Mouse (Mus musculus) CD8-positive naive resting alpha-beta T cell, adult 2 months (primary cell): ENCODE results near the gene Ripk3.

ENCODE experiments used
- DNase-seq, 2 experiments: peaks; one replicate each; pipeline ENCODE4 v3.0.0; 2022; ENCODE audit warnings: low read depth in 2 of 2, low spot score in 2 of 2

Ripk3 gene

DNA sequence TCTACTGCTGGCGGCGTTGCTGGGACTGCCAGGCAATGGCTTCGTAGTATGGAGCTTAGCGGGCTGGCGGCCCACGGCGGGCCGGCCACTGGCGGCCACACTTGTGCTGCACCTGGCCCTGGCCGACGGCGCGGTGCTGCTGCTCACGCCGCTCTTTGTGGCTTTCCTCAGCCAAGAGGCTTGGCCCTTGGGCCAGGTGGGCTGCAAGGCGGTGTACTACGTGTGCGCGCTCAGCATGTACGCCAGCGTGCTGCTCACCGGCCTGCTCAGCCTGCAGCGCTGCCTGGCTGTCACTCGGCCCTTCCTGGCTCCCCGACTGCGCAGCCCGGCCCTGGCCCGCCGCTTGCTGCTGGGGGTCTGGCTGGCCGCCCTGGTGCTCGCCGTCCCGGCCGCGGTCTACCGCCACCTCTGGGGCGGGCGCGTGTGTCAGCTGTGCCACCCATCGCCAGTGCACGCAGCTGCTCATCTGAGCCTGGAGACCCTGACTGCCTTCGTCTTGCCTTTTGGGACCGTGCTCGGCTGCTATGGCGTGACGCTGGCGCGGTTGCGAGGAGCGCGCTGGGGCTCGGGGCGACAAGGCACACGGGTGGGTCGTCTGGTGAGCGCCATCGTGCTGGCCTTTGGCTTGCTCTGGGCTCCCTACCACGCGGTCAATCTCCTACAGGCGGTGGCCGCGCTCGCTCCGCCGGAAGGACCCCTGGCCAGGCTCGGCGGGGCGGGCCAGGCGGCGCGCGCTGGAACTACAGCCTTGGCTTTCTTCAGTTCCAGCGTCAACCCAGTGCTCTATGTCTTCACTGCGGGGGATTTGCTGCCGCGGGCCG lies 26.5 kb downstream of the Ripk3 start:
- DNase-seq, result no peak

DNA sequence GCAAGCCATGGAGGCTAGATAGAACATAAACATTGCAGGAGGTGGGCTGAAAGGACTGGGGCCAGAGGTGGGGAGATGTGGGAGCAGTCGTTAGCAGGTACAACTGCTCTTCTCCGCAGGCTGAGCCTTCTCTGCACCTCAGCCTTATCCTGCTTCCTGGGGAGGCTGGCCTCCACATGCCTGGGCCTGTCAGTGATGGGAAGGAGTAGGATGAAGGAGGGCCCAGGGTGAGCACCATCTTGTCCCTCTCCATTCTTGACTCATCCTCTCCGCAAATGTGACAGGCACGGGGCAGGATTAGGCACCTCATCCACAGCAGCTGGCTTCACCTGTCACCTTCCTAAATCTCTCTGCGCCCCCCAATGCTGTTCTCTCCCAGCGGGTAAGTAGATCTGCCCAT lies 27.5 kb downstream of the Ripk3 start, which contains the start of gene Ltb4r2:
Gene Ltb4r2, plus strand, starts transcription at position 266 of the 400 bp plus-strand sequence.
- DNase-seq, result no peak

DNA sequence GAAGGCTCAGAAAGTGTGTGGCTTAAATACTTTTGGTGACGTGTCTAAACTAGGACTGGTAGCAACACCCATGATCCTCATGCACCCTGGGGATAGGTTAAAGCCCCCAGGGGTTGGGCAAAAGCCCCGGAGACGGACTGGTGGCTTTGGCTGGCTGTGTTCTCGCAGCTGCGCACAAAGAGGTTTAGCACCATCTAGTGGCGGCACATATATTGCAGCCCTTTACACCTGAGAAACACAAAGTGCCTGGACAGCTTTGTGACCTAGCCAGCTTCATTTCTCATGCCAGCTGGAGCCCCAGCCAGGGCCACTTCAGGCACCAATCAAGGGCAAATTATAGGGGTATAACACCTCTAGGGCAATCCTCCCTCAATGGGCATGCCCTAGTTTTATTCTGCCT lies 28.5 kb downstream of the Ripk3 start:
- DNase-seq, result peak; percentile 84 to 89

DNA sequence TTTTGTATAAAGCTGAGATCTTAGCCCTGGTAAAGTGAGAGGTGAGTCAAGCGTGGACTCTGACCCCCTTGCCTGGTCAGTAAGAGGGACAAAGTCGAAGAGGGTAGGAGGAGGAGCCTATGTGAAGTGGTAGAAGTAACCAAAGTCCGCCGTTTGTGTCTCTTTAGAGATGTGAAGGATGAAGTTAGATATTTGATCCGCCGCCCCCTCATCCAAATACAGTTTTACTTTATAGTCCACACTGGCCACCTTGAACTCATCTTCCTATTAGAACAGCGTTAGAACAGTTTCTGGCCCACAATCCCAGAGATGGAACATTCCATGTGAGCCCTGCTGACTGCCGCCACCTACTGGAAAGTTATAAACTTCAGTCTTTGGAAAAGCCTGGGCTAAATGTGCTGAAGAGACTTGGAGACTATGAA lies 30.3 kb downstream of the Ripk3 start, which contains the start of gene Cideb:
Gene Cideb, minus strand, starts transcription at position 96 of the 422 bp plus-strand sequence.
- no peak for DNase-seq

DNA sequence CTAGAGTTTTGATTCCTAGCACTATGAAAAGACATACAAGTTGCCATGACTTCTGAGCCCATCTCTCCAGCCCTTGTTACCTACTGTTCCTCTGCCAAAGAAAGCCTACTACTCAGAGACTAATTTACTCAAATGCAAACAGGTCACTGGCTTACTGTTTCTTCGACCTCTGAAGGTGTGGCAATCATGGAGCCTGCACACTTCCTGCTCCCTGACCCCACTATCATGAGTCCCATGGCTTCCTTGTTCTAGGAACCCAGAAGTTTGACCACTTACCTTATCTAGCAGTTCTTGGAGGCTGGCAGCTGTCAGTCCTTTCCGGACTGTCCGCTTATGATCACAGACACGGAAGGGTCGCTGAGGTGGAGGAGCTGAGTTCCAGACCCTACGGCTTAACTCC lies 31.1 kb downstream of the Ripk3 start:
- DNase-seq, result no peak

DNA sequence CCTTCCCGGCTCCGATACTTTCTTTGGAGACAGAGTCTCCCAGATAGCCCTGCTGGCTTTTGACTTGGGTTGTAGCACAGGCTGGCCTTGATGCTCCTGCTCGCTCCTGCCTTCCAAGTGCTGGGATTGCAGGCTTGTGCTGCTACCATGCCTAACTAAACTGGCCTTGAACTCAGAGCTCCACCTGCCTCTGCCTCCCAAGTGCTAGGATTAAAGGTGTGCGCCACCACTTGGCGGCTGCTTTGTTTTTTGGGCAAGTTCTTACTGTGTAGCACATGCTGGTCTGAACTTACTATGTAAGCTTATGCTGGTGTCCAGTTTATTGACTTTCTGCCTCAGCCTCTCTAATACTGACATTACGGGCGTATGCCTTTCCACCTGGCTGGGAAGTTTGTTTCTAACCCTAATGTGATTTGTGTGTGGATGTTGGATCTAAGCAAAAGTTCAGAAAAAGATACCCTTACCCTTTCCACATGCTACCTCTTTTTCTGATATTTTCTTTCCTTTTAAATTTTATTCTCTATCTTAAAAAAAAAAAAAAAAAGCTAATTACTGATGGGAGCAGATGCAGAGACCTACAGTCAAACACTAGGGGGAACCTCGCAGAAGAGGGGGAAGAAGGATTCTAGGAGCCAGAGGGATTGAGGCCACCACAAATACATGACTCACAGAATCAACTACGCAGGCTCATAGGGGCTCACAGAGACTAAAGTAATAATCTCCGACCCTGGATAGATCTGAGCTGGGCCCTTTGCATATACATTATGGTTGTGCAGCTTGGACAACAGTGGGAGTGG lies 41.4 kb downstream of the Ripk3 start:
- no peak for DNase-seq

DNA sequence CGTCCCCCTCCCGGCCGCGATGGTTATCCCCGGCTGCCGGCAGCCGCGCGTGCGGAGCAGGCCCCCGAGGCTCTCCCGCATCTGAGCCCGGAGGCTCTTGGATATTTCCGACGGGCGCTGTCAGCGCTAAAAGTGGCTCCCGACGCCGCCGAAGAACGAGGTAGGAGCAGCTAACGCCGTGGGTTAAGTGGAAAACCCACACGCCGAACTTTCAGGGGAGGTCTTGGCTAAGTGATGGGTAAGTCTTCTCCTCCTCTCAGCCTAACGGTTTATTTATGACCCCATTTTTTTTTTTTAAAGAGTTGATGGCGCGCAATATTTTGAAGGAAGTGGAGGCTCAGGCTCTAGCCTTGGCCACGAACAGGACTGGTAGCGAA lies 42.8 kb downstream of the Ripk3 start:
- no peak for DNase-seq

DNA sequence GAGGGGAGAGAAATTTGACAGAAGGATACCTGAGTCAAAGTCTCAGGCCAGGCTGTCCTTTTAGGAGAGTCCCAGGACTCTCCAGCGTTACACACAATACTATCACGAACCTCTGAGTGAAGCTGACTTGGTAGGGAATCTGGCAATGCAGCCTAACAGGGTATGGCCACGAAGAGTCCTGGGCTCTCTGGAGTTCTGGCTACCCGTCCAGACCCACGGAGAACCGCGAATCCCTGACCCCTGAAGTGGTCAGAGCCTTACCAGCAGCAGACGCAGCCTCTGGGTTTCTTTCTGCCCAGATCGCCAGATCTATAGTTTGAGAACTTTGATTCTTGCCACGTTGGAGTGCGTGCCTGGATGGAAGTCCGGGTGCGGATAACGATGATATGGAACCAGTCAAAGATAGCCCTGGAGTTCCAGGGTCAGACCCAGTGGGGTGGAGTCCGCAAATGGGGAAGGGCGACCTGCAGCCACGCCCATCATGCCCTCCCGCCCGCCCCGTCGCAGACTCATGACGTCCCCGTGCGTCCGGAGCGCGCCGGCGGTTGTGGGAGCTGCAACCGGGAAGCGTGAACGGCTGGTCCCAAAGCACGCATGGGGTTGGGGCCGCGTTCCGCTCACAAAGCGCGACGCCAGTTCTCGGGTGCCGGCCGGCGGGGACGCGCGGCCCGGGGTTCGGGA lies 43.3 kb downstream of the Ripk3 start, which contains the start of the genes Dhrs1 and Nop9:
Gene Dhrs1, minus strand, starts transcription at position 511 of the 681 bp plus-strand sequence.
Gene Nop9, plus strand, starts transcription at position 514 of the 681 bp plus-strand sequence.
- peak; percentile 59 to 71 for DNase-seq

DNA sequence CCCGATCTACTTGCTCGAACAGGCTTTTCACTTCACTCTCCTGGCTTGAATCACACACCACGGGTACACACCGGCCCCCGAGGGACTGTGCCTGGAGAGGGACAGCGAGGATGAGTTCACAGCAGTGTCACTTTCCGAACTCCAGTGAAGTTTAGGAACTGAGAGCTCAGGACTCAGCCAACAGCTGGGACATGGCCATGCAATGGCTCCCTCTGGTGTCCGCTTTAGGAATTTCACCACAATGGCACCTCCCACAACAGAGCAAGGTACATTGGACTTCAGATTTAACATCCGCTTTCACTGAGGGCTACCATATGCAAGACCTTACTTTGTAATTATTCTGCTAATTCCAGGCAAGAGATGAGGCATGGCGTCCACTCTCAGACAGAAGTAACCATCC lies 45.0 kb downstream of the Ripk3 start:
- DNase-seq, result peak; percentile 86 to 92

DNA sequence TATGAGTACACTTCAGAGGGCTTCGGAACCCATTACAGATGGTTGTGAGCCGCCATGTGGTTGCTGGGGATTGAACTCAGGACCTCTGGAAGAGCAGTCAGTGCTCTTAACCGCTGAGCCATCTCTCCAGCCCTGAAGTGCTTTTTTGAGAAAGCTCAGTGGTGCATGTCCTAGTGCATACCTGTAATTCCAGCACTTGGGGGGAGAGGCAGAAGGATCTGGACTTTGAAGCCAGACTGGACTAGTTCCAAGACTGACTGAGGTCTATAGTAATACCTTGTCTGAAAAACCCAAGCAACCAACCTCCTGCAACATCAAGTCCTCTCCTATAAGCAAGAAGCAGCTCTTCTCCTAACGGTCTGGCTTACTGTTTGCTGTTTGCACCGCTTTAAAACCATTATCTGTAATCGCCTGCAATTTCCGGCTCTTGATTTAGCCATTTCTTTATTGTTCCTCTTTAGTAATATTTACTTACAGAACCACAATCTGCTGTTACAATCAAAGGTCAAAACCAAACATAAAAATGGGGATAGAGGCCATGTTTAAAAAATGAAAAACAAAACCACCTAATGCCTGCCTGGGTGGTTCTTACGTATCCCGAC lies 51.5 kb downstream of the Ripk3 start:
- DNase-seq, result no peak

DNA sequence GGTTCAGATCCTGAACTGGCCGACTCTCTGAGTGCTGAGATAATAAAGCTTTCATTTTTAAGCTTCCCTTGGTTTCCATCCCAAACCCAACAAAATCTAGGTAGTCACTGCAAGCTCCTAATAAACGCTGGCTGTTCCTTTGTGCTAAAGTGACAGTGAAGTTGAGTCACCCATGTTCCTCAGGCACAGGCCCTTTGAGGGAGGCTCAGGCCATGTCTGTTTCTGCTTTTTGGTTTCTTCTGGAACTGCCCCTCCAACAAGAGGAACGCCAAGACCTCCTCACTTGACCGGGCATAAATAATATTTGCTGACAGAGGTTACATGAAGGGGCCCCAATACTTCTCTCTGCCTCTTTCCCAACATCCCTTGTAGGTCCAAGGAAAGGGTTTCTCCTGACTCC lies 52.9 kb downstream of the Ripk3 start:
- DNase-seq, result no peak

DNA sequence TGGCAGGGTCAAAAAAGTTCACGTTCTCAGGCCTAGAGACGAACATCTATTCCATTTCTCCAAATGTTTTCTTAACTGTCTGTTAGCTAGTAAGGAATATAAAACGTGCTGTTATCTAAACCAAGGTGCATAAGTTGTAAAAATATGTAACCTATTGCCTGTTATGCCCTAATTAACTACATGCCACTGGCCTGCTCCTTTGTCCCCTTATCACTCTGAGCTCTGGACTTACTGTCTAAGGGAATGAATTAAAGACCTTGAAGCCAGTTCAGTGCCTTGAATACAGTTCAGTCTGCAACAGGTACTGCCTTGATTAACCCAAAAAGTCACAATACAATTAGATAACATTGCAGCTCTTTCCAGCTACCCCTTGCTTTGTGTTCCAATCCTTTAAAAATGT lies 53.3 kb downstream of the Ripk3 start:
- no peak for DNase-seq
